Mouse (Mus musculus): Measurements from ENCODE around the gene Uck1. TPM values are rescaled to one million over a fixed set of nuclear protein-coding genes. Genes with fewer than 3 reads are reported as not detected.
"Not testable (repeated sequence)": the region's sequence is repeated elsewhere in the genome, so short reads cannot be mapped to it uniquely, and the experiment has no call there.

The Uck1 gene
- 88.6 and 95.8 TPM in 2 replicates for polyA plus RNA-seq (2015; fragmentation: Nextera tagmentation; extraction: Ambion mirVana)

DNA sequence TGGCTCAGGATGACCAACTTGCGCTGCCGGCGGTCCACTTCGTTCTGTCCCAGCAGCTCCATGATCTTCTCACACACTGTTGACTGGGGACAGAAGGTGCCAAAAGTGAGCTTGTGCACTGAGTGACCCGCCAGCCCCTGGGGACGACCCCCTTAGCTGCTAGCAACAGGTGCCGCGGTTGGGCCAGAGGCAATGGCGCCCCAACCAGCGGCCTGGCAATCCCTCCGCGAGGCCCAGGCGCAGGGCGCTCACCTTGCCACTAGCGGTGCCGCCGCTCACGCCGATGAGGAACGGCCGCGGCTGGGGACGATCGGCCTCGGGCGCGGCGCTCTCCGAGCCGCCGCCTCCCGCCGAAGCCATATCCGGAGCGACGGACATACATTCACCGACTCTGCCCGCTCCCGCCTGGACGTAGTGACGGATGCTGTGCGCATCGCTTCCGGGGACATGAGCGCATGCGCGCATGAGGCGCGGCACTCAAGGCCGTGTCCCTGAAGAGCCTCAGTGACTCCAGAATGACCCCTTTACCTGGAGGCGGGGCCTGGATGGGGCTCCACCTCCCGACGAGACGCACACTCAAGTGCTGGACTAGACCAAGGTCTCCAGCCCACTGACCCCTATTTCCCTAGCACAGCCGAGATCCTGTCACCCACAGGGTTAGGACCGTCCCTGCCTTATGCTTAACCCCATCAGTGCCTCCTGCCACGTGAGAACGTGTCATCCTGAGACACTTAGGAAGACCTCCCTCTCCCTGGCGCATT is at the start of gene Uck1:
TSS of gene Uck1 (minus strand) at position 503 of the 761 bp plus-strand sequence.
- 2% methylated on average over 59 of the region's 59 CpGs for WGBS

DNA sequence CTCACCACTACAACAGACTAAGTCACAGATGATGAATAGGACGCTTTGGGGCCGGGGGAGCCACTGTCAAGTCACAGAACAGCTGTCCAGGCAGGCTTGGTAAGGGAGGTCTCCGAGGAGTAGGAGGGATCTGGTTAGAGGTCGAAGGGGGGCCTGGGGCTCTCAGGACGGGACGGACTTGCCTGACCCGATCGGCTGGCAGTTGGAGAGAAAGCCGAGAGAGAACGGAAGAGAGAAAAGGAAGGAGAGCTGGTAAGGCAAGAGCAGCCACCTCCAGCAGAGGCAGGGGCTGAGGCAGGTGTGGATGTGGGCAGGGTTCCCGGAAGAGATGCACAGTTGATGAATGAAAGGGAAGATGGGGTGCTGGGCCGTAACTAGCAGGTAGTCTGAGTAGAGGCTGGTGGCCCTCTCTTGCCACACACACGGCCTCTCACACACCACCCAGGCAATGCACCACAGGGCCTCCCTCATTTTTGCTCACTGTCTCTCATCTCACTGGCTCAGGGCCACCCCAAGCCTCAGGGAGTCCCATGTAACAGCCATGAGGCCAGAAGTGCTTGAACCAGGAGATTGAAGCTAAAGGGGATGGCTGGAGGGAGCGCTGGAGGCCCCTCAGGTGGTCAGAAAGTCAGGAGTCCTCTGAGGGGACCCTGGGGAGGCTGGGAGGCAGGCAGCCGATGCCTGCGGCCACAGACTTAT is 49.1 kb upstream of the Uck1 start:
- H3K36me3 ChIP-seq, result peaks cover 80% of the 10 kb centered on the region
- H3K4me1 ChIP-seq, result peaks cover 12% of the 10 kb centered on the region
- H3K9me3 ChIP-seq (replicated peaks), result no peaks in the 10 kb centered on the region
- 90% methylated on average over 16 of the region's 16 CpGs for WGBS
- no peak for ATAC-seq (ENCODE audit: low FRiP score)
- H3K4me3 ChIP-seq (replicated peaks), result no peak overlapping the region
- H3K9ac ChIP-seq (replicated peaks), result no peak overlapping the region; the same call in 1 of the 2 replicates
- no peaks in the 10 kb centered on the region; the same call in 1 of the 2 replicates for H3K27me3 ChIP-seq (replicated peaks)
- no peak overlapping the region for H3K4me2 ChIP-seq
- H3K27ac ChIP-seq (replicated peaks), result no peak overlapping the region

More for the DNA sequence above, at the start of gene Uck1:
- no peaks in the 10 kb centered on the region for H3K9me3 ChIP-seq (replicated peaks)
- ATAC-seq (ENCODE audit: low FRiP score), result peak; percentile 96
- H3K27me3 ChIP-seq (replicated peaks), result no peaks in the 10 kb centered on the region
- H3K36me3 ChIP-seq, result peaks cover 22% of the 10 kb centered on the region
- H3K27ac ChIP-seq (replicated peaks), result peak within 1 kb of the TSS; percentile 73
- H3K4me1 ChIP-seq, result peaks cover 16% of the 10 kb centered on the region
- H3K4me3 ChIP-seq (replicated peaks), result peak within 1 kb of the TSS; percentile 89
- peak within 1 kb of the TSS; percentile 81 for H3K4me2 ChIP-seq
- peak within 1 kb of the TSS; percentile 83 for H3K9ac ChIP-seq (replicated peaks)

DNA sequence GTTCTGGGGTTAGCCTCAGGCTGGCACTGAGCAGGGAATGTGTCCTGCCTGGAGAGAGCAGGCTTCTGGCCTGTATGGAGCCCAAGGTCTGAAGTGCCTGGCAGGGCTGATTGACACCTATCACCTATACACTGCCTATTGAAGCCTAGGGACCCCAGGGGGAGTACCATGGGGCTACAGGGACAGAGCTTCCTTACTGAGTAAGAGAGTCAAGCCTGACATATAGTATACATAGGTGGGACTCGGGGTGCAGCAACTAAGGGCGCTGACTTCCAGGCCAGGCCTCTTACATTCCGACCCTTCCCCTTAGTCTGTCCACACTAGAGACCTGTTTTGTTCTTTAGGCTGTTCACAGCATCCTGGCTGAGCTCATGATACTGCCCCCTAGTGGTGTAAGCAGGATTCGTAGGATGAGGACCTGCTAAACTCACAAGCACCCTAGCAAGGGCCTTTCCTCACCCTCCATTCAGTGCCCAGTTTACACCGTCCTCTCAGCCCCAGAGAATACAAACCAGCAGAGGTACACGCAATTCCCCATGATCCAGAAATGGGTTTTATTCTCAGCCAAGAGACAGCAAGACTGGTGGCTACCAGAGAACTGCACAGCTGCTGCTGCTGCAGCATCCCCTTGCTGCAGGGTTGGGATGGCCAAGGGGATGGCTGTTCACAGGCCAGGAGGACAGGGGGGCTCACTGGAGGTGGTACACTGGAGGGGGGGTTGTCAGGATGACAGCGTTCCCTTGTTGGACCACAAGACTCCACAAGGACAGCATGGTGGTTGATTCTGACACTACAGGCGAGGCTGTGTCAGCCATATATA is 48.2 kb upstream of the Uck1 start:
- peaks cover 12% of the 10 kb centered on the region for H3K4me1 ChIP-seq
- H3K27ac ChIP-seq (replicated peaks), result no peak overlapping the region
- H3K27me3 ChIP-seq (replicated peaks), result no peaks in the 10 kb centered on the region; the same call in 1 of the 2 replicates
- no peak overlapping the region for H3K9ac ChIP-seq (replicated peaks)
- WGBS, result 47% methylated on average over 8 of the region's 8 CpGs
- no peaks in the 10 kb centered on the region for H3K9me3 ChIP-seq (replicated peaks)
- peaks cover 85% of the 10 kb centered on the region for H3K36me3 ChIP-seq
- no peak; the same call in 1 of the 2 replicates for ATAC-seq (ENCODE audit: low FRiP score)
- no peak overlapping the region for H3K4me2 ChIP-seq
- H3K4me3 ChIP-seq (replicated peaks), result no peak overlapping the region

DNA sequence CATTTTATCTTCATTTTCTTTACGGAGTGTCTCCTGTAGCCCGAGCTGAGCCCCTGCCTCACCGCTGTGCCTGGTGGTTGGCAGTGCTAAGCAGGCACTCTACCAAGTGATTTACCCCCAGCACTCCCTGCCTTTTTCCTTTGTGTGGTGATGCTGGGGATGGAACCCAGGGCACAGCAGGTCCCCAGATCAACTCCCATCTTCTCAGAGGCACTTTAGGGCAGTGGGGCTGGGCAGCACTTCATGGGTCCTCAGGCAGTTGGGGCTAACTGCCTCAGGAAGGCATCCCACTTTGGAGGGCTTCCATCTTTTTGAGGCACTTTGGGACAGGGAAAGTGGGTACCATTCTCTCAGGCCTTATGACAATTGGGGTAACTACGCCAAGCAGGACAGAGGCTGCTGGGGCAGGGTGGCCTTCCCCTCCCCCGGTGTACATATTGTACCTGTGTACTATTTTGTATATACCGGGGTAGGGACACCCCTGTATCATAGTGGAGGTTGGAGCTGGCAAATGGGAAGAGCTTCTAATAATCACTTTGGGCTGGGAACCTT is 47.4 kb upstream of the Uck1 start:
- H3K4me2 ChIP-seq, result no peak overlapping the region
- H3K36me3 ChIP-seq, result peaks cover 87% of the 10 kb centered on the region
- no peaks in the 10 kb centered on the region; the same call in 1 of the 2 replicates for H3K27me3 ChIP-seq (replicated peaks)
- WGBS, result 90% methylated on average over 6 of the region's 6 CpGs
- H3K4me1 ChIP-seq, result peaks cover 11% of the 10 kb centered on the region
- no peak for ATAC-seq (ENCODE audit: low FRiP score)
- no peak overlapping the region for H3K27ac ChIP-seq (replicated peaks)
- H3K9ac ChIP-seq (replicated peaks), result no peak overlapping the region
- H3K4me3 ChIP-seq (replicated peaks), result no peak overlapping the region
- no peaks in the 10 kb centered on the region for H3K9me3 ChIP-seq (replicated peaks)

DNA sequence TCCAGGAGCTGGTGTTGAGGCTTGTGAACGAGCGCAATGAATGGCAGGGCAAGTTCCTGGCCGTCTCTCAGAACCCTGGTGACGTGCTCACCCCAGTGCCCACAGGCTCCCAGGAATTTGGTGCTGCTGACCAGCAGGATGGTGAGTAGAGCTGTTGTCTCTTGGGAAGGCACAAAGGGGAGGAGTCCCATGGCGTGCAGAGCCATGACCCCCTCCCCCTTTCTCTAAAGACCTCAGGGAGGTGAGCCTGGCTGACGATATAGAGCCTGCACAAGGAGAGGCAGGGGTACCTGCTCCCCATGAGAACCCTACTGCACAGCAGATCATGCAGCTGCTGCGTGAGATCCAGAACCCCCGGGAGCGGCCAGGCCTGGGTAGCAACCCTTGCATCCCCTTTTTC is 46.2 kb upstream of the Uck1 start:
- Histone ChIP-seq H3K9ac (replicated peaks) (no peak overlapping the region), H3K4me3 (replicated peaks) (no peak overlapping the region), H3K27me3 (replicated peaks) (no peaks in the 10 kb centered on the region), H3K9me3 (replicated peaks) (no peaks in the 10 kb centered on the region), H3K36me3 (peaks cover 95% of the 10 kb centered on the region), H3K4me2 (no peak overlapping the region), H3K4me1 (no peaks in the 10 kb centered on the region), H3K27ac (replicated peaks) (no peak overlapping the region)
- no peak for ATAC-seq (ENCODE audit: low FRiP score)
- 87% methylated on average over 9 of the region's 9 CpGs for whole genome bisulfite sequencing

DNA sequence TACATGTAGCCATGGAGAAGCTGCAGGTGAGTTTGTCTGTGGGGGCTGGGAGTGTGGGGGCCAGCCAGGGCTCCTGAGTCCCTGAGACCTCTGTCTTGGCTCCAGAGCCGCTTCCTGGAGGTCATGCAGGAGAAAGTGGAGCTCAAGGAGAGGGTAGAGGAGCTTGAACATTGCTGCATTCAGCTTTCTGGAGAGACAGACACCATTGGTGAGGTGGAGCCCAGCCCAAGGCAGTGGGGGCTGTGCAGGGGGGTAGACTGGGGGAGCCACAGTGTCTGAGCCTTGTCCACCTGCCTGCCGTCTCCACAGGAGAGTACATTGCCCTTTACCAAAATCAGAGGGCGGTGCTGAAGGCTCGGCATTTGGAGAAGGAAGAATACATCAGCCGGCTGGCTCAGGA is 45.7 kb upstream of the Uck1 start:
- Histone ChIP-seq H3K9me3 (replicated peaks) (no peaks in the 10 kb centered on the region), H3K9ac (replicated peaks) (no peak overlapping the region), H3K4me1 (no peaks in the 10 kb centered on the region), H3K4me2 (no peak overlapping the region), H3K36me3 (peaks cover 95% of the 10 kb centered on the region), H3K27ac (replicated peaks) (no peak overlapping the region), H3K27me3 (replicated peaks) (no peaks in the 10 kb centered on the region), H3K4me3 (replicated peaks) (no peak overlapping the region)
- ATAC-seq (ENCODE audit: low FRiP score), result no peak
- WGBS, result 93% methylated on average over 5 of the region's 5 CpGs

DNA sequence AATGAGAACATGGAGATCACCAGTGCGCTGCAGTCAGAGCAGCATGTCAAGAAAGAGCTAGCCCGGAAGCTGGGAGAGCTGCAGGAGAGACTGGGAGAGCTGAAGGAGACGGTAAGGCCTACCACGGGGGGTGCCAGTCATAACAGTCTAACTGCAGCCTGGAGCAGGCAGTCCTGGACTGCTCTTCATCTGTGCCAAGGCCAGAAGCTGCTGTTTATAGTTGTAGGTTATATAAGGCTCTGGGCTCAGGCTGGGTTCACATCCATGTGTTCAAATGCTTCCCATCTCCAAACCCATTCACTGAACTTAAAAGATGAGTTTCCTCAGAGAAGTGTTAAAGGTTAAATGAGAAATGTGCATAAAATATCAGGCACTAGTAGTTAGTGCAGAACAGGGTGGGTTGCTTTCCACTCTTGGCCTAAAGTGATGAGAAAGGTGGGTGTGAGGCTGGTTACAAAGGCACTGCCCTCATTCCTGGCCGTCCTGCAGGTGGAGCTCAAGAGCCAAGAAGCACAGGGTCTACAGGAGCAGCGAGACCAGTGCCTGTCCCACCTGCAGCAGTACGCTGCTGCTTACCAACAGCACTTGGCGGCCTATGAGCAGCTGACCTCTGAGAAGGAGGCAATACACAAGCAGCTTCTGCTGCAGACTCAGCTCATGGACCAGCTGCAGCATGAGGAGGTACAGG is 44.3 kb upstream of the Uck1 start:
- WGBS, result 57% methylated on average over 8 of the region's 8 CpGs
- Histone ChIP-seq H3K4me3 (replicated peaks) (no peak overlapping the region), H3K27me3 (replicated peaks) (no peaks in the 10 kb centered on the region), H3K4me1 (no peaks in the 10 kb centered on the region), H3K27ac (replicated peaks) (no peak overlapping the region), H3K36me3 (peaks cover 93% of the 10 kb centered on the region), H3K9ac (replicated peaks) (no peak overlapping the region), H3K4me2 (no peak overlapping the region), H3K9me3 (replicated peaks) (no peaks in the 10 kb centered on the region)
- ATAC-seq (ENCODE audit: low FRiP score), result no peak

DNA sequence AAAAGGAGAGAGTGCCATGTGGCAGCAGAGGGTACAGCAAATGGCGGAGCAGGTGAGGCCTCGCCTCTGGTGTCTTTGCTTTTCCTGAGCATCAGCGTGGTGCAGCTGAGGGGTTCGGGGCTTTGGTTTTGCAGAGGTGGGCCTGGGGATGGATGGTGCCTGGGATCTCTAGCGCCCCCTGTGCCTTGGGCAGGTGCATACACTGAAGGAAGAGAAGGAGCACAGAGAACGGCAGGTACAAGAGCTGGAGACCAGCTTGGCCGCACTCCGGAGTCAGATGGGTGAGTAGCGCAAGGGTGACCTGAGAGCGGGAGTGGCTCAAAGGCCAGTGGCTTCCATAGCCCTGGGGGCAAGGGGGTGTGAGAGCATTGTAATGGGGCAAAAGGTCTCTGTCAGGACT is 43.0 kb upstream of the Uck1 start:
- ATAC-seq (ENCODE audit: low FRiP score), result no peak
- WGBS, result 91% methylated on average over 10 of the region's 10 CpGs
- no peaks in the 10 kb centered on the region for H3K4me1 ChIP-seq
- H3K27ac ChIP-seq (replicated peaks), result no peak overlapping the region
- no peak overlapping the region for H3K4me3 ChIP-seq (replicated peaks)
- no peak overlapping the region for H3K4me2 ChIP-seq
- no peaks in the 10 kb centered on the region for H3K27me3 ChIP-seq (replicated peaks)
- H3K9me3 ChIP-seq (replicated peaks), result no peaks in the 10 kb centered on the region
- H3K9ac ChIP-seq (replicated peaks), result no peak overlapping the region
- peaks cover 94% of the 10 kb centered on the region for H3K36me3 ChIP-seq

DNA sequence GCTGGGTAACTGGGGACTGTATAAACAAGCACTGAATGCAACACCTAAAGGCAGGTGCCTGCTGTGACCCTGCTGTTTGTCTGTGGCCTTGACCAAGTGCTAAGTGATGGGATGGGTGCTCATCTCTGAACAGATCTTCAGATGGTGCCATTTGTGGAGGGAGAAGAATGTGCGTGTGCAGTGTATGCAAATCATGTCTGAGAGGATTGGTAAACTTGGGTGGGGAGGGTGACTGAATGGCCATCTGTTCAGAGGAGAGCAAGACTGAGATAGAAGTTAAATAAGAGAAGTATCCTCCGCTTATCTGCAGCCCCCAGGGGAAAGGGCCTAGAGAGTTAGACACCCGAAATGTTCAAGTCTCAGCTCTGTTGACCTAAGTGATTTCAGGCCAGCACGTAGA is 39.5 kb upstream of the Uck1 start:
- peaks cover 85% of the 10 kb centered on the region for H3K36me3 ChIP-seq
- H3K4me1 ChIP-seq, result 0 out of 2 replicates have a peak, but pooled peaks cover under 1% of the 10 kb centered on the region
- no peaks in the 10 kb centered on the region for H3K27me3 ChIP-seq (replicated peaks)
- no peak overlapping the region for H3K27ac ChIP-seq (replicated peaks)
- no peak overlapping the region for H3K4me3 ChIP-seq (replicated peaks)
- H3K4me2 ChIP-seq, result no peak overlapping the region
- H3K9me3 ChIP-seq (replicated peaks), result no peaks in the 10 kb centered on the region
- H3K9ac ChIP-seq (replicated peaks), result no peak overlapping the region
- 89% methylated on average over 4 of the region's 4 CpGs for WGBS
- no peak for ATAC-seq (ENCODE audit: low FRiP score)

DNA sequence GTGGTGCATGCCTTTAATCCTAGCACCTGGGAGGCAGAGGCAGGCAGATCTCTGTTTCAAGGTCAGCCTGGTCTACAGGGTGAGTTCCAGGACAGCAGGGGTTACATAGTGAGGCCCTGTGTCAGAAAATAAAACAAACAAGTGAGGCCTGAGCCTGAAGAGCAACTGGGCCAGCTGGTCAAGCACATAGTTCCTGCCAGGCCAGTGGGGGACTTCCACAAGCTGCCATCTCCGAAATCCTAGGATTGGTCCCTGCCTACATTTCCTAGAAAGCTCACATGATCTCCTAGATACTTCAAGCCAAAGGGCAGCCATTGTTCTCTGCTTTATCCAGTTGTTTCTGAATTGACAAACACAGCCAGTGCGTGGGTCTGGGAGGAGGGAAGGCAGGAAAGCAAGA is 35.9 kb upstream of the Uck1 start:
- not testable (repeated sequence) for H3K4me1 ChIP-seq; H3K9me3 ChIP-seq (replicated peaks); H3K27ac ChIP-seq (replicated peaks); H3K9ac ChIP-seq (replicated peaks); H3K27me3 ChIP-seq (replicated peaks); ATAC-seq (ENCODE audit: low FRiP score); H3K4me2 ChIP-seq; H3K4me3 ChIP-seq (replicated peaks)
- WGBS, result 90% methylated on average over 2 of the region's 2 CpGs
- H3K36me3 ChIP-seq, result peaks cover 59% of the 10 kb centered on the region

DNA sequence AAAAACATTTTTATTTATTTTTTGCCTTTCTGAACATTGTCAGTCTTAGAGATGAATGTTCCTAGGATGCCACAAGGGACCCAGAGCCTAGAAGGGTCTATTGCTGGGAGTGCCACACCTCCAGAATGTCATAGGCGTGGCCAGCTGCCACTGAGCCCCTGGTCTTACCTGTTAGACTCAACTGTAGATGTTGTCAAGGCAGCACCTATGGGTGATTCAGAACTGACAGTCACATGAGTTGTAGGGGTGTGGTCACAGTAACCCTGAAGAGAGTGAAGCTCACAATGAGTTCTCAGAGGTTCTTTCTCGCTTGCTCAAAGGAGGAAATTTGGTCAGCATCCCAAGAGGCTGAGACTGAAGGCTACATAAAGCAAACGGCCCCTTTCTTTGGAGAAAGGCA is 35.3 kb upstream of the Uck1 start:
- Histone ChIP-seq H3K27me3 (replicated peaks) (no peaks in the 10 kb centered on the region), H3K4me3 (replicated peaks) (no peak overlapping the region), H3K9ac (replicated peaks) (no peak overlapping the region), H3K9me3 (replicated peaks) (no peaks in the 10 kb centered on the region), H3K4me2 (no peak overlapping the region), H3K27ac (replicated peaks) (no peak overlapping the region), H3K4me1 (0 out of 2 replicates have a peak, but pooled peaks cover 4% of the 10 kb centered on the region), H3K36me3 (peaks cover 55% of the 10 kb centered on the region)
- WGBS, result 84% methylated on average over 3 of the region's 3 CpGs
- ATAC-seq (ENCODE audit: low FRiP score), result no peak
